ENCODE assay signal across 8 mouse cellular contexts in genomic region chr4:139611542-139611953, GRCm38 (mm10). TPM values are rescaled to one million over a fixed set of nuclear protein-coding genes. Genes with fewer than 3 reads are reported as not detected.
DNase-seq lines count a peak whose midpoint lies in the region; ATAC-seq lines count a peak whose summit lies in the region.

No protein-coding gene starts in this region.

- peak overlapping the region; percentile 30 for H3K4me3 ChIP-seq in limb, embryonic 13.5 days
- H3K4me3 ChIP-seq in midbrain, embryonic 16.5 days (ENCODE audit: low read depth, low read length) = no peak overlapping the region

- peak overlapping the region; percentile 53; the same call in 1 of the 2 replicates for H3K9ac ChIP-seq in limb, embryonic 13.5 days
- H3K9ac ChIP-seq in midbrain, embryonic 16.5 days (ENCODE audit: low read depth, low read length) = peak overlapping the region; percentile 13; the same call in 1 of the 2 replicates

- H3K4me2 ChIP-seq in limb, embryonic 13.5 days (replicated peaks) = peak overlapping the region; percentile 60
- peak overlapping the region; percentile 38 for H3K4me2 ChIP-seq in midbrain, embryonic 16.5 days (ENCODE audit: low read length)

- WGBS in limb, embryonic 13.5 days = 1% methylated on average over 10 of the region's 10 CpGs
- WGBS in midbrain, embryonic 16.5 days = 7% methylated on average over 10 of the region's 10 CpGs

- ATAC-seq in cerebellum, adult (ENCODE audit: insufficient number of reproducible peaks, low FRiP score, low TSS enrichment) = no peak
- peak; percentile 78; the same call in 1 of the 2 replicates for ATAC-seq in limb, embryonic 13.5 days (ENCODE audit: low FRiP score, low read depth)
- peak; percentile 43; the same call in 1 of the 2 replicates for ATAC-seq in midbrain, embryonic 16.5 days

- H3K27me3 ChIP-seq in limb, embryonic 13.5 days = no peaks in the 10 kb centered on the region
- no peaks in the 10 kb centered on the region for H3K27me3 ChIP-seq in midbrain, embryonic 16.5 days (ENCODE audit: control insufficient read depth, insufficient read depth, low read depth, low read length)

- H3K9me3 ChIP-seq in limb, embryonic 13.5 days = no peaks in the 10 kb centered on the region
- H3K9me3 ChIP-seq in midbrain, embryonic 16.5 days (replicated peaks; ENCODE audit: control insufficient read depth, low read length, poor library complexity, severe bottlenecking) = no peaks in the 10 kb centered on the region; the same call in 1 of the 2 replicates

- peaks cover 10% of the 10 kb centered on the region; the same call in 1 of the 2 replicates for H3K4me1 ChIP-seq in limb, embryonic 13.5 days
- peaks cover 7% of the 10 kb centered on the region; the same call in 1 of the 2 replicates for H3K4me1 ChIP-seq in midbrain, embryonic 16.5 days (ENCODE audit: control insufficient read depth, insufficient read depth, low read length)

- peaks cover 58% of the 10 kb centered on the region for H3K36me3 ChIP-seq in limb, embryonic 13.5 days
- peaks cover 14% of the 10 kb centered on the region for H3K36me3 ChIP-seq in midbrain, embryonic 16.5 days (ENCODE audit: control insufficient read depth, insufficient read depth, low read length)

- no peak overlapping the region for H3K27ac ChIP-seq in limb, embryonic 13.5 days
- peak overlapping the region; percentile 29; the same call in 1 of the 2 replicates for H3K27ac ChIP-seq in midbrain, embryonic 16.5 days (ENCODE audit: low read length)

- DNase-seq in cerebellum, adult 11 months = peak; percentile 76
- DNase-seq in embryo, embryonic 11 days = peak; percentile 87
- peak; percentile 88 to 95 for DNase-seq in heart, adult 18-20 months
- DNase-seq in kidney, adult 18-20 months = peak; percentile 83
- DNase-seq in spleen, adult 18-20 months = peak; percentile 45 to 79

RNA-seq across cellular contexts. Expression of gene Gm21969, which starts 8.6 kb away (rescaled TPM):
- total RNA-seq in heart, adult 18-20 months (2021) = not detected
- polyA plus RNA-seq in limb, embryonic 13.5 days (2015; fragmentation: Nextera tagmentation; extraction: Ambion mirVana) = not detected in 2 replicates
- polyA plus RNA-seq in midbrain, embryonic 16.5 days (2015; fragmentation: Nextera tagmentation; extraction: Ambion mirVana) = not detected in 2 replicates

RNA-seq across cellular contexts. Expression of gene Aldh4a1, which starts 11.1 kb away (rescaled TPM):
- total RNA-seq in heart, adult 18-20 months (2021) = 10 to 100 TPM; 84.7 to 90.8 TPM
- 24.7 and 25.9 TPM in 2 replicates for polyA plus RNA-seq in limb, embryonic 13.5 days (2015; fragmentation: Nextera tagmentation; extraction: Ambion mirVana)
- 23.5 and 27.0 TPM in 2 replicates for polyA plus RNA-seq in midbrain, embryonic 16.5 days (2015; fragmentation: Nextera tagmentation; extraction: Ambion mirVana)

RNA-seq across cellular contexts. Expression of gene Tas1r2, which starts 41.8 kb away (rescaled TPM):
- not detected for total RNA-seq in heart, adult 18-20 months (2021)
- not detected in 2 replicates for polyA plus RNA-seq in limb, embryonic 13.5 days (2015; fragmentation: Nextera tagmentation; extraction: Ambion mirVana)
- polyA plus RNA-seq in midbrain, embryonic 16.5 days (2015; fragmentation: Nextera tagmentation; extraction: Ambion mirVana) = not detected in 2 replicates
